Mouse (Mus musculus) erythroblast, embryonic 14.5 days (primary cell): ENCODE measurements around the gene Aff2.

ENCODE experiments used
- GATA1 ChIP-seq: IDR thresholded peaks from 2 replicates; pipeline ENCODE4 v1.6.1; 2012; ENCODE audit warnings: low read length, inconsistent platforms, mixed read lengths
- TAL1 ChIP-seq: IDR thresholded peaks from 3 replicates; pipeline ENCODE4 v1.6.1; 2012; ENCODE audit warnings: low read length, inconsistent platforms, mixed read lengths

- TF ChIP-seq GATA1: no peak
- no peak for TF ChIP-seq TAL1
Observed at GRCm38 (mm10) chrX:69415043-69415442, 54.9 kb downstream of the Aff2 start.
